Mouse (Mus musculus) bone marrow, adult 2 months (tissue): ENCODE results near the gene Zfp91.

Source experiments
- CTCF ChIP-seq: fragments of 200-500 bp; IDR thresholded peaks from 2 replicates; pipeline ENCODE4 v1.5.1; 2011; ENCODE audit warnings: low read length, control low read depth; ENCODE audit not compliant: control insufficient read depth, insufficient read depth
- POLR2A ChIP-seq: fragments of 200-500 bp; IDR thresholded peaks from 2 replicates; pipeline ENCODE4 v1.6.1; 2011; ENCODE audit warnings: low read depth, mild to moderate bottlenecking, control low read depth, low read length, borderline replicate concordance; ENCODE audit not compliant: control insufficient read depth

- TF ChIP-seq CTCF: no peak
- no peak for TF ChIP-seq POLR2A
Observed at GRCm38 (mm10) chr19:12831559-12831958, 35.6 kb upstream of the Zfp91 start.
